ENCODE assay signal across 8 mouse cellular contexts in genomic region chr12:69158366-69158764, GRCm38 (mm10). TPM values are rescaled to one million over a fixed set of nuclear protein-coding genes. Genes with fewer than 3 reads are reported as not detected.
DNase-seq lines count a peak whose midpoint lies in the region; ATAC-seq and TF ChIP-seq lines count a peak whose summit lies in the region.

No protein-coding gene starts in this region.

- H3K9ac ChIP-seq in ES-E14 (ENCODE audit: insufficient read depth, low read depth, low read length, poor library complexity, severe bottlenecking) = peak overlapping the region; percentile 92
- peak overlapping the region; percentile 77 for H3K9ac ChIP-seq in forebrain, embryonic 15.5 days (replicated peaks)

- under 1% methylated on average over 19 of the region's 19 CpGs for WGBS in heart, embryonic 10.5 days
- under 1% methylated on average over 19 of the region's 19 CpGs for WGBS in forebrain, embryonic 15.5 days

- H3K4me1 ChIP-seq in heart, embryonic 10.5 days = peaks cover 3% of the 10 kb centered on the region; the same call in 1 of the 2 replicates
- H3K4me1 ChIP-seq in ES-E14 (ENCODE audit: control insufficient read depth in 2 of 2, insufficient read depth in 2 of 2, low read length in 2 of 2, poor library complexity in 1 of 2) = peaks cover 0 to 5% of the 10 kb centered on the region in 2 experiments; a peak in 2 of 4 replicates
- H3K4me1 ChIP-seq in forebrain, embryonic 15.5 days = peaks cover 13% of the 10 kb centered on the region

- no peak for ATAC-seq in forebrain, embryonic 15.5 days (replicated peaks)
- 0 out of 2 replicates have a peak, but pooled peaks have one; percentile 1 for ATAC-seq in megakaryocyte, adult 5-6 weeks (ENCODE audit: poor library complexity, severe bottlenecking)

- peak overlapping the region; percentile 51 for H3K4me2 ChIP-seq in forebrain, embryonic 15.5 days (replicated peaks)

- peak overlapping the region; percentile 97 for H3K27ac ChIP-seq in heart, embryonic 10.5 days
- H3K27ac ChIP-seq in ES-E14 (ENCODE audit: insufficient read depth, low read depth, low read length, poor library complexity, severe bottlenecking) = peak overlapping the region; percentile 89
- peak overlapping the region; percentile 94 for H3K27ac ChIP-seq in forebrain, embryonic 15.5 days (replicated peaks)

- peaks cover 22% of the 10 kb centered on the region for H3K36me3 ChIP-seq in heart, embryonic 10.5 days
- H3K36me3 ChIP-seq in ES-E14 (ENCODE audit: control insufficient read depth, insufficient read depth, low read length, poor library complexity, severe bottlenecking) = peaks cover 14% of the 10 kb centered on the region
- H3K36me3 ChIP-seq in forebrain, embryonic 15.5 days = peaks cover 21% of the 10 kb centered on the region

- H3K9me3 ChIP-seq in heart, embryonic 10.5 days = no peaks in the 10 kb centered on the region
- no peaks in the 10 kb centered on the region for H3K9me3 ChIP-seq in ES-E14 (ENCODE audit: control insufficient read depth, insufficient read depth, low read depth, low read length)
- H3K9me3 ChIP-seq in forebrain, embryonic 15.5 days = no peaks in the 10 kb centered on the region

- no peaks in the 10 kb centered on the region for H3K27me3 ChIP-seq in heart, embryonic 10.5 days (ENCODE audit: insufficient read depth, poor library complexity, severe bottlenecking)
- no peaks in the 10 kb centered on the region for H3K27me3 ChIP-seq in forebrain, embryonic 15.5 days

- H3K4me3 ChIP-seq in heart, embryonic 10.5 days = peak overlapping the region; percentile 88
- H3K4me3 ChIP-seq in ES-E14 (ENCODE audit: insufficient read depth in 1 of 2, low read depth in 1 of 2, low read length in 2 of 2, poor library complexity in 1 of 2, severe bottlenecking in 1 of 2) = peak overlapping the region; percentile 86 to 98
- peak overlapping the region; percentile 59 for H3K4me3 ChIP-seq in forebrain, embryonic 15.5 days

- in situ Hi-C loops in ES-E14 (cut with MboI; ENCODE audit: low sequenced_read_pairs in 2 of 2, unreplicated experiment in 2 of 2) = no loop called here

- DNase-seq in heart, embryonic 10.5 days (ENCODE audit: low spot score) = no peak
- DNase-seq in heart, postnatal 4 days = no peak
- DNase-seq in ES-E14 (ENCODE audit: low read depth, low spot score) = no peak
- DNase-seq in layer of hippocampus, adult 8-10 months (ENCODE audit: low spot score in 2 of 2) = no peak
- DNase-seq in thymus, postnatal 36 days = no peak
- no peak for DNase-seq in ovary, postnatal 14 days (ENCODE audit: low spot score)

TF ChIP-seq in ES-E14, 5 proteins besides CTCF, POLR2A, EP300 and RAD21:
- TF ChIP-seq ZNF384 (IDR thresholded peaks at IDR 0.05; ENCODE audit: low read depth, low read length) (no peak), MAFK (IDR thresholded peaks at IDR 0.05; ENCODE audit: insufficient read depth, low read depth, low read length) (no peak), ZC3H11A (IDR thresholded peaks at IDR 0.05; ENCODE audit: borderline replicate concordance, low read depth, low read length) (no peak), HCFC1 (IDR thresholded peaks at IDR 0.05; ENCODE audit: borderline replicate concordance, insufficient read depth, low read length) (no peak), CHD2 (IDR thresholded peaks at IDR 0.05; ENCODE audit: low read depth, low read length) (no peak)

RNA-seq across cellular contexts. Expression of gene Rps29, which starts 0.6 kb away (rescaled TPM):
- polyA plus RNA-seq in heart, embryonic 10.5 days (2016; fragmentation: Nextera tagmentation; extraction: Ambion mirVana) = 1,118 and 1,148 TPM in 2 replicates
- total RNA-seq in heart, postnatal 4 days (2021) = 1,000 to 10,000 TPM; 1,738 to 1,783 TPM
- total RNA-seq in ES-E14 (2012; rRNA removed) = 5,422 and 5,676 TPM in 2 replicates
- polyA plus RNA-seq in forebrain, embryonic 15.5 days (2015; fragmentation: Nextera tagmentation; extraction: Ambion mirVana) = 1,221 and 1,345 TPM in 2 replicates
- 1,804 and 2,132 TPM in 2 replicates for total RNA-seq in megakaryocyte, adult 5-6 weeks (2015)
- 1,670 and 2,037 TPM in 2 replicates for total RNA-seq in megakaryocyte, adult 5-6 weeks (2017)
- 1,000 to 10,000 TPM; 1,074 to 1,561 (median 1,323) TPM for total RNA-seq in layer of hippocampus, adult 8-10 months (2022)

RNA-seq across cellular contexts. Expression of gene Lrr1, which starts 10.2 kb away (rescaled TPM):
- polyA plus RNA-seq in heart, embryonic 10.5 days (2016; fragmentation: Nextera tagmentation; extraction: Ambion mirVana) = 20.0 and 24.3 TPM in 2 replicates
- 1 to 10 TPM; 4.1 to 5.2 TPM for total RNA-seq in heart, postnatal 4 days (2021)
- total RNA-seq in ES-E14 (2012; rRNA removed) = 4.7 and 10.4 TPM in 2 replicates
- polyA plus RNA-seq in forebrain, embryonic 15.5 days (2015; fragmentation: Nextera tagmentation; extraction: Ambion mirVana) = 12.0 and 13.1 TPM in 2 replicates
- 23.3 and 27.6 TPM in 2 replicates for total RNA-seq in megakaryocyte, adult 5-6 weeks (2015)
- total RNA-seq in megakaryocyte, adult 5-6 weeks (2017) = 13.3 and 13.7 TPM in 2 replicates
- not detected for total RNA-seq in layer of hippocampus, adult 8-10 months (2022)

RNA-seq across cellular contexts. Expression of gene Rpl36al, which starts 25.5 kb away (rescaled TPM):
- 572 and 611 TPM in 2 replicates for polyA plus RNA-seq in heart, embryonic 10.5 days (2016; fragmentation: Nextera tagmentation; extraction: Ambion mirVana)
- 100 to 1,000 TPM; 310 to 323 TPM for total RNA-seq in heart, postnatal 4 days (2021)
- 947 and 1,086 TPM in 2 replicates for total RNA-seq in ES-E14 (2012; rRNA removed)
- 316 and 338 TPM in 2 replicates for polyA plus RNA-seq in forebrain, embryonic 15.5 days (2015; fragmentation: Nextera tagmentation; extraction: Ambion mirVana)
- 691 and 759 TPM in 2 replicates for total RNA-seq in megakaryocyte, adult 5-6 weeks (2015)
- total RNA-seq in megakaryocyte, adult 5-6 weeks (2017) = 982 and 1,157 TPM in 2 replicates
- total RNA-seq in layer of hippocampus, adult 8-10 months (2022) = 100 to 1,000 TPM; 153 to 207 (median 179) TPM

RNA-seq across cellular contexts. Expression of gene Mgat2, which starts 25.6 kb away (rescaled TPM):
- 43.2 and 49.6 TPM in 2 replicates for polyA plus RNA-seq in heart, embryonic 10.5 days (2016; fragmentation: Nextera tagmentation; extraction: Ambion mirVana)
- 10 to 100 TPM; 34.3 to 35.1 TPM for total RNA-seq in heart, postnatal 4 days (2021)
- 53.8 and 56.8 TPM in 2 replicates for total RNA-seq in ES-E14 (2012; rRNA removed)
- polyA plus RNA-seq in forebrain, embryonic 15.5 days (2015; fragmentation: Nextera tagmentation; extraction: Ambion mirVana) = 40.2 and 40.5 TPM in 2 replicates
- 82.9 and 91.6 TPM in 2 replicates for total RNA-seq in megakaryocyte, adult 5-6 weeks (2015)
- total RNA-seq in megakaryocyte, adult 5-6 weeks (2017) = 89.3 and 91.9 TPM in 2 replicates
- 10 to 100 TPM; 26.7 to 28.9 (median 27.3) TPM for total RNA-seq in layer of hippocampus, adult 8-10 months (2022)

RNA-seq across cellular contexts. Expression of gene Gm49383, which starts 38.5 kb away (rescaled TPM):
- polyA plus RNA-seq in heart, embryonic 10.5 days (2016; fragmentation: Nextera tagmentation; extraction: Ambion mirVana) = 27.3 and 35.2 TPM in 2 replicates
- 10 to 100 TPM in 1 of 2 experiments, 1 to 10 TPM in 1; 8.1 to 10.4 TPM for total RNA-seq in heart, postnatal 4 days (2021)
- 10.1 and 11.7 TPM in 2 replicates for total RNA-seq in ES-E14 (2012; rRNA removed)
- polyA plus RNA-seq in forebrain, embryonic 15.5 days (2015; fragmentation: Nextera tagmentation; extraction: Ambion mirVana) = 21.5 and 25.7 TPM in 2 replicates
- 1.8 and 4.7 TPM in 2 replicates for total RNA-seq in megakaryocyte, adult 5-6 weeks (2015)
- 18.6 and 18.8 TPM in 2 replicates for total RNA-seq in megakaryocyte, adult 5-6 weeks (2017)
- total RNA-seq in layer of hippocampus, adult 8-10 months (2022) = 1 to 10 TPM; 6.2 to 8.3 (median 7.0) TPM
